Mouse (Mus musculus) MEL (cell line): Measurements from ENCODE around the gene Gnas. TPM values are rescaled to one million over a fixed set of nuclear protein-coding genes. Genes with fewer than 3 reads are reported as not detected.

Experiments
- DNase-seq: peaks from one replicate; pipeline ENCODE4 v3.0.0; 2011; ENCODE audit warnings: low read depth, low spot score
- H3K27ac ChIP-seq: 2 replicates; pipeline ENCODE4 v1.5.1; 2012; ENCODE audit warnings: low read depth, mild to moderate bottlenecking, control low read depth, low read length, moderate library complexity; ENCODE audit not compliant: control insufficient read depth
- H3K27me3 ChIP-seq, 2 experiments: fragments of 150-350 bp in 1 of 2; sonication (generic) in 1 of 2; 2 replicates each; pipeline ENCODE4 v1.6.1; 2012; ENCODE audit warnings: low read length in 2 of 2, mild to moderate bottlenecking in 2 of 2, improper control_type of control experiment in 1 of 2, moderate library complexity in 1 of 2; ENCODE audit not compliant: insufficient read depth in 2 of 2, control insufficient read depth in 1 of 2
- H3K36me3 ChIP-seq, 2 experiments: 2 replicates each; pipeline ENCODE4 v1.6.1; 2012 to 2014; ENCODE audit warnings: low read length in 2 of 2, improper control_type of control experiment in 1 of 2, inconsistent platforms in 1 of 2, mild to moderate bottlenecking in 1 of 2; ENCODE audit not compliant: insufficient read depth in 2 of 2, control insufficient read depth in 1 of 2
- H3K4me1 ChIP-seq, 2 experiments: fragments of 150-350 bp in 1 of 2; sonication (generic) in 1 of 2; 2 replicates each; pipeline ENCODE4 v1.6.1; 2012; ENCODE audit warnings: low read length in 2 of 2, improper control_type of control experiment in 1 of 2, mild to moderate bottlenecking in 1 of 2; ENCODE audit not compliant: insufficient read depth in 2 of 2, control insufficient read depth in 1 of 2
- H3K4me3 ChIP-seq, 2 experiments: fragments of 150-350 bp in 1 of 2; sonication (generic) in 1 of 2; 2 replicates each; pipeline ENCODE4 v1.5.1; 2012; ENCODE audit warnings: low read depth in 2 of 2, low read length in 2 of 2, mild to moderate bottlenecking in 2 of 2, moderate library complexity in 2 of 2, control low read depth in 1 of 2, improper control_type of control experiment in 1 of 2; ENCODE audit not compliant: control insufficient read depth in 1 of 2, insufficient read depth in 1 of 2
- H3K79me2 ChIP-seq: 2 replicates; pipeline ENCODE4 v1.6.1; 2012; ENCODE audit warnings: mild to moderate bottlenecking, low read length, moderate library complexity; ENCODE audit not compliant: control insufficient read depth, poor library complexity, insufficient read depth
- H3K9ac ChIP-seq: 2 replicates; pipeline ENCODE4 v1.6.1; 2012; ENCODE audit warnings: low read depth, mild to moderate bottlenecking, control low read depth, low read length, moderate library complexity; ENCODE audit not compliant: control insufficient read depth, poor library complexity, severe bottlenecking
- H3K9me3 ChIP-seq: fragments of 150-350 bp; sonication (generic); replicated peaks from 2 replicates; pipeline ENCODE4 v1.6.1; 2012; ENCODE audit warnings: mild to moderate bottlenecking, low read length, improper control_type of control experiment, moderate library complexity; ENCODE audit not compliant: insufficient read depth
- BHLHE40 ChIP-seq: IDR thresholded peaks from 2 replicates; pipeline ENCODE4 v1.6.1; 2012; ENCODE audit warnings: low read depth, mild to moderate bottlenecking, inconsistent platforms, low read length, improper control_type of control experiment, borderline replicate concordance
- CHD2 ChIP-seq: IDR thresholded peaks from 2 replicates; pipeline ENCODE4 v1.6.1; 2011; ENCODE audit warnings: low read length, improper control_type of control experiment
- E2F4 ChIP-seq: IDR thresholded peaks from 2 replicates; pipeline ENCODE4 v1.6.1; 2011; ENCODE audit warnings: low read depth, low read length, improper control_type of control experiment, borderline replicate concordance
- HCFC1 ChIP-seq: IDR thresholded peaks from 2 replicates; pipeline ENCODE4 v1.6.1; 2012; ENCODE audit warnings: low read depth, mild to moderate bottlenecking, inconsistent platforms, low read length, improper control_type of control experiment, moderate library complexity
- JUND ChIP-seq: IDR thresholded peaks from 2 replicates; pipeline ENCODE4 v1.6.1; 2011; ENCODE audit warnings: low read depth, mild to moderate bottlenecking, improper control_type of control experiment, low read length
- MAFK ChIP-seq: IDR thresholded peaks from 2 replicates; pipeline ENCODE4 v1.6.1; 2011; ENCODE audit warnings: low read depth, mild to moderate bottlenecking, low read length, improper control_type of control experiment, borderline replicate concordance
- MAZ ChIP-seq: IDR thresholded peaks from 2 replicates; pipeline ENCODE4 v1.6.1; 2012; ENCODE audit warnings: low read depth, mild to moderate bottlenecking, inconsistent platforms, low read length, improper control_type of control experiment
- MEF2A ChIP-seq: IDR thresholded peaks from 2 replicates; pipeline ENCODE4 v1.6.1; 2014; ENCODE audit warnings: low read depth, mild to moderate bottlenecking, inconsistent platforms, low read length, improper control_type of control experiment; ENCODE audit not compliant: poor library complexity, insufficient replicate concordance, severe bottlenecking; ENCODE audit errors: extremely low read depth
- MYB ChIP-seq: IDR thresholded peaks from 2 replicates; pipeline ENCODE4 v1.6.1; 2011; ENCODE audit warnings: mild to moderate bottlenecking, low read depth, low read length, improper control_type of control experiment
- MYC ChIP-seq: IDR thresholded peaks from 2 replicates; pipeline ENCODE4 v1.6.1; 2011; ENCODE audit warnings: low read depth, mild to moderate bottlenecking, low read length, improper control_type of control experiment, moderate library complexity
- POLR2AphosphoS2 ChIP-seq: IDR thresholded peaks from 2 replicates; pipeline ENCODE4 v1.6.1; 2011; ENCODE audit warnings: low read length, improper control_type of control experiment
- POLR2AphosphoS5 ChIP-seq: IDR thresholded peaks from 2 replicates; pipeline ENCODE4 v1.6.1; 2012; ENCODE audit warnings: low read depth, borderline replicate concordance, mild to moderate bottlenecking, inconsistent platforms, low read length, moderate library complexity, mixed read lengths
- RAD21 ChIP-seq: IDR thresholded peaks from 2 replicates; pipeline ENCODE4 v1.6.1; 2011; ENCODE audit warnings: mild to moderate bottlenecking, low read depth, low read length, improper control_type of control experiment
- SIN3A ChIP-seq: IDR thresholded peaks from 2 replicates; pipeline ENCODE4 v1.6.1; 2012; ENCODE audit warnings: low read length, improper control_type of control experiment, inconsistent platforms
- SMC3 ChIP-seq: IDR thresholded peaks from 2 replicates; pipeline ENCODE4 v1.6.1; 2011; ENCODE audit warnings: low read depth, low read length, improper control_type of control experiment
- TBP ChIP-seq: IDR thresholded peaks from 2 replicates; pipeline ENCODE4 v1.8.0; 2011; ENCODE audit warnings: low read depth, low read length, improper control_type of control experiment
- TCF12 ChIP-seq: IDR thresholded peaks from 2 replicates; pipeline ENCODE4 v1.6.1; 2014; ENCODE audit warnings: low read depth, mild to moderate bottlenecking, inconsistent platforms, low read length, improper control_type of control experiment, moderate library complexity
- USF2 ChIP-seq, 2 experiments: IDR thresholded peaks; 2 replicates each; pipeline ENCODE4 v1.6.1; 2011 to 2012; ENCODE audit warnings: improper control_type of control experiment in 2 of 2, low read length in 2 of 2, borderline replicate concordance in 1 of 2, inconsistent platforms in 1 of 2, low read depth in 1 of 2, mild to moderate bottlenecking in 1 of 2; ENCODE audit not compliant: insufficient read depth in 1 of 2
- ZC3H11A ChIP-seq: IDR thresholded peaks from 2 replicates; pipeline ENCODE4 v1.6.1; 2012; ENCODE audit warnings: low read depth, mild to moderate bottlenecking, inconsistent platforms, low read length, improper control_type of control experiment
- ZKSCAN1 ChIP-seq: IDR thresholded peaks from 2 replicates; pipeline ENCODE4 v1.6.1; 2012; ENCODE audit warnings: low read depth, mild to moderate bottlenecking, inconsistent platforms, low read length, improper control_type of control experiment, moderate library complexity
- polyA plus RNA-seq, 2 experiments: library from polyadenylated mRNA; stranded (reverse) in 1 of 2; unstranded in 1 of 2; fragments of >175 nt in 1 of 2; fragments of >200 nt in 1 of 2; gene quantifications; 2 replicates each; pipeline versions ENCODE4 v1.2.1 to v1.2.4; 2012; ENCODE audit warnings: low replicate concordance in 2 of 2, low read depth in 1 of 2; ENCODE audit not compliant: insufficient read length in 2 of 2, insufficient read depth in 1 of 2, missing spikeins in 1 of 2
- total RNA-seq: library from RNA; depleted of rRNA; stranded (reverse); fragments of 300-350 nt; gene quantifications from 2 replicates; pipeline ENCODE4 v1.2.3, GENCODE M21; 2012; rRNA removed

The Gnas gene
- 255 and 273 TPM in 2 replicates for total RNA-seq
- 100 to 1,000 TPM; 383 to 447 TPM for polyA plus RNA-seq

GRCm38 (mm10) chr2:174284011-174284410 lies at the start of gene Gnas:
Gene Gnas (plus strand): TSS chr2:174284320.
- Histone ChIP-seq H3K9ac (no peak within 1 kb of the TSS), H3K79me2 (no peaks in the 10 kb centered on the region), H3K4me3 (no peak within 1 kb of the TSS), H3K36me3 (no peaks in the 10 kb centered on the region), H3K27ac (no peak within 1 kb of the TSS), H3K9me3 (no peaks in the 10 kb centered on the region), H3K4me1 (no peaks in the 10 kb centered on the region), H3K27me3 (no peaks in the 10 kb centered on the region)
- DNase-seq: no peak
- TF ChIP-seq MYB (no peak), HCFC1 (no peak), TBP (no peak), CHD2 (no peak), MYC (no peak), E2F4 (no peak), SIN3A (no peak), ZC3H11A (no peak), USF2 (IDR thresholded peaks at IDR 0.05; ENCODE audit: borderline replicate concordance in 1 of 2, insufficient read depth in 1 of 2, low read depth in 1 of 2, low read length in 2 of 2) (no peak), MAZ (no peak), JUND (no peak), SMC3 (no peak), ZKSCAN1 (no peak), POLR2AphosphoS5 (no peak), MAFK (no peak), MEF2A (no peak), BHLHE40 (no peak), POLR2AphosphoS2 (no peak), RAD21 (no peak)

GRCm38 (mm10) chr2:174242431-174242830 lies 41.7 kb upstream of the Gnas start:
- Histone ChIP-seq H3K4me3 (no peak overlapping the region), H3K36me3 (no peaks in the 10 kb centered on the region), H3K27ac (no peak overlapping the region), H3K9ac (no peak overlapping the region), H3K79me2 (no peaks in the 10 kb centered on the region), H3K9me3 (no peaks in the 10 kb centered on the region), H3K27me3 (no peaks in the 10 kb centered on the region), H3K4me1 (no peaks in the 10 kb centered on the region)
- DNase-seq: no peak
- TF ChIP-seq TCF12: no peak
